Mouse (Mus musculus): Measurements from ENCODE around the gene Samd7. TPM values are rescaled to one million over a fixed set of nuclear protein-coding genes. Genes with fewer than 3 reads are reported as not detected.
"Not testable (repeated sequence)": the region's sequence is repeated elsewhere in the genome, so short reads cannot be mapped to it uniquely, and the experiment has no call there.

Gene Samd7
- not detected in 2 replicates for polyA plus RNA-seq (2015; fragmentation: Nextera tagmentation; extraction: Ambion mirVana)

GRCm38 (mm10) chr3:30746006-30746405 is at the start of gene Samd7:
Gene Samd7, plus strand, starts transcription at chr3:30746293.
- Histone ChIP-seq H3K9me3 (ENCODE audit: low read length) (peaks cover 3% of the 10 kb centered on the region; the same call in 1 of the 2 replicates), H3K27ac (ENCODE audit: low read length) (no peak within 1 kb of the TSS), H3K9ac (replicated peaks; ENCODE audit: low read depth) (no peak within 1 kb of the TSS), H3K4me1 (ENCODE audit: insufficient read depth, low read depth, low read length) (no peaks in the 10 kb centered on the region), H3K27me3 (replicated peaks; ENCODE audit: insufficient read depth, low read length) (no peaks in the 10 kb centered on the region), H3K4me2 (replicated peaks; ENCODE audit: low read depth, low read length) (no peak within 1 kb of the TSS), H3K4me3 (ENCODE audit: low read depth, low read length) (no peak within 1 kb of the TSS), H3K36me3 (ENCODE audit: insufficient read depth, low read length) (no peaks in the 10 kb centered on the region)
- TF ChIP-seq EP300 (IDR thresholded peaks at IDR 0.05) (no peak), CTCF (IDR thresholded peaks at IDR 0.05) (no peak)
- 84% methylated on average over 7 of the region's 7 CpGs for WGBS
- DNase-seq (ENCODE audit: low spot score): no peak
- ATAC-seq: no peak

- Histone ChIP-seq H3K27me3 (replicated peaks; ENCODE audit: insufficient read depth, low read length) (no peaks in the 10 kb centered on the region), H3K4me3 (ENCODE audit: low read depth, low read length) (no peak overlapping the region), H3K9me3 (ENCODE audit: low read length) (no peaks in the 10 kb centered on the region), H3K4me2 (replicated peaks; ENCODE audit: low read depth, low read length) (no peak overlapping the region), H3K36me3 (ENCODE audit: insufficient read depth, low read length) (no peaks in the 10 kb centered on the region), H3K27ac (ENCODE audit: low read length) (no peak overlapping the region), H3K4me1 (ENCODE audit: insufficient read depth, low read depth, low read length) (no peaks in the 10 kb centered on the region), H3K9ac (replicated peaks; ENCODE audit: low read depth) (no peak overlapping the region)
- DNase-seq (ENCODE audit: low spot score) (peak; percentile 68), ATAC-seq (peak; percentile 26; the same call in 1 of the 2 replicates)
- no peak for TF ChIP-seq EP300 (IDR thresholded peaks at IDR 0.05)
- TF ChIP-seq CTCF (IDR thresholded peaks at IDR 0.05): peak; percentile 89
- 2% methylated on average over 2 of the region's 2 CpGs for WGBS
These were observed 49.7 kb upstream of the Samd7 start for GRCm38 (mm10) chr3:30696346-30696745.

- no peaks in the 10 kb centered on the region for H3K4me1 ChIP-seq (ENCODE audit: insufficient read depth, low read depth, low read length)
- no peaks in the 10 kb centered on the region for H3K36me3 ChIP-seq (ENCODE audit: insufficient read depth, low read length)
- no peaks in the 10 kb centered on the region for H3K9me3 ChIP-seq (ENCODE audit: low read length)
- H3K4me3 ChIP-seq (ENCODE audit: low read depth, low read length): no peak overlapping the region
- ATAC-seq: no peak
- WGBS: 43% methylated on average over 4 of the region's 4 CpGs
- no peak for DNase-seq (ENCODE audit: low spot score)
- no peak overlapping the region for H3K27ac ChIP-seq (ENCODE audit: low read length)
- no peaks in the 10 kb centered on the region for H3K27me3 ChIP-seq (replicated peaks; ENCODE audit: insufficient read depth, low read length)
- H3K9ac ChIP-seq (replicated peaks; ENCODE audit: low read depth): no peak overlapping the region
- H3K4me2 ChIP-seq (replicated peaks; ENCODE audit: low read depth, low read length): no peak overlapping the region
- no peak for TF ChIP-seq EP300 (IDR thresholded peaks at IDR 0.05)
- no peak for TF ChIP-seq CTCF (IDR thresholded peaks at IDR 0.05)
These were observed 48.2 kb upstream of the Samd7 start for GRCm38 (mm10) chr3:30697891-30698290.

DNA sequence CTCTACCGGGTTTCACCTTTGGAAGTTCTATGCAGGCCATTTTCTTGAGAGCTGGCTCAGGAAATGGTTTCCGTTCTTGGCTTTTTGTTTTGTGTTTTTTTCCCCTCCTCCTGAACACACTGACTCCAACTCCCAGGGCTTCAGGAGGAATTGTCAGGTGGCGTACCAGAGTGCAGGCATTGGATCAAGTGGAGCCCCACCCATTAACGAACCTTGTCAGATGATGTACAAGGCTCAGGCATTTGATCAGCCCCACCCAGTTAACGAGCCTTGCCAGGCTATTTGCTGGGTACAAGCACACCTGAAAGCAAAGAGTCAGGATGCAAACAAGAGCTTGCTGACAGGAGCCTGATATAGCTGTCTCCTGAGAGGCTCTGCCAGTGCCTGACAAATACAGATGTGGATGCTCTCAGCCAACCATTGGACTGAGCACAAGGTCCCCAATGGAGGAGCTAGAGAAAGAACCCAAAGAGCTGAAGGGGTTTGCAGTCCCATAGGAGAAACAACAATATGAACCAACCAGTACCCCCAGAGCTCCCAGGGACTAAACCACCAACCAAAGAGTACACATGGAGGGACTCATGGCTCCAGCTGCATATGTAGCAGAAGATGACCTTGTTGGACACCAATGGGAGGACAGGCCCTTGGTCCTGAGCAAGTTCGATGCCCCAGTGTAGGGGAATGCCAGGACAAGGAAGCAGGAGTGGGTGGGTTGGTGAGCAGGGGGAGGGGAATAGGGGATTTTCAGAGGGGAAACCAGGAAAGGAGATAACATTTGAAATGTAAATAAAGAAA is 46.2 kb upstream of the Samd7 start, which contains the start of gene Lrrc31:
Gene Lrrc31, minus strand, starts transcription at position 133 of the 795 bp plus-strand sequence.
- not testable (repeated sequence) for H3K4me1 ChIP-seq (ENCODE audit: insufficient read depth, low read depth, low read length); H3K9me3 ChIP-seq (ENCODE audit: low read length); H3K27ac ChIP-seq (ENCODE audit: low read length); DNase-seq (ENCODE audit: low spot score); H3K4me3 ChIP-seq (ENCODE audit: low read depth, low read length); H3K9ac ChIP-seq (replicated peaks; ENCODE audit: low read depth); H3K27me3 ChIP-seq (replicated peaks; ENCODE audit: insufficient read depth, low read length); H3K4me2 ChIP-seq (replicated peaks; ENCODE audit: low read depth, low read length); H3K36me3 ChIP-seq (ENCODE audit: insufficient read depth, low read length)
- WGBS: 64% methylated on average over 6 of the region's 6 CpGs
- peak; percentile 32; the same call in 1 of the 2 replicates for ATAC-seq

DNA sequence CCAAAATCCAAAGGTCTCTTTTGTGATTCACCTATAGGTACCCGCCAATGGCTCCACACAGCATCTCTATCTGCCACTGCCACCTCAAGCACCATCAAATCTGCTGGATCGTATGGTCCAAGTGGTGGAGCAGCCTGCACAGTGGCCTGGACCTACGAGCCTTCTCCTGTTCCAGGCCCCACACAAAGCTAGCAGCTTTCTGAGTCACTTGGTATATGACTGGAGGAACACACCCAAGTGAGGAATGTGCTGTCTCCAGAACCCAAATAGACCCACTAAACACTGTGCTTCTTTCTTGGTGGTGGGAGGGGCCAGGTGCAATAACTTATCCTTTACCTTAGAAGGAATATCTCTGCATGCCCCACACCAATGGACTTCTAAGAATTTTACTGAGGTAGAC is 40.1 kb upstream of the Samd7 start:
- Histone ChIP-seq H3K4me3 (ENCODE audit: low read depth, low read length) (no peak overlapping the region), H3K4me1 (ENCODE audit: insufficient read depth, low read depth, low read length) (no peaks in the 10 kb centered on the region), H3K4me2 (replicated peaks; ENCODE audit: low read depth, low read length) (no peak overlapping the region), H3K27me3 (replicated peaks; ENCODE audit: insufficient read depth, low read length) (no peaks in the 10 kb centered on the region), H3K9ac (replicated peaks; ENCODE audit: low read depth) (no peak overlapping the region), H3K27ac (ENCODE audit: low read length) (no peak overlapping the region), H3K9me3 (ENCODE audit: low read length) (no peaks in the 10 kb centered on the region), H3K36me3 (ENCODE audit: insufficient read depth, low read length) (no peaks in the 10 kb centered on the region)
- 80% methylated on average over 3 of the region's 3 CpGs for WGBS
- no peak for TF ChIP-seq EP300 (IDR thresholded peaks at IDR 0.05)
- no peak for TF ChIP-seq CTCF (IDR thresholded peaks at IDR 0.05)
- DNase-seq (ENCODE audit: low spot score) (no peak), ATAC-seq (no peak)

- no peak overlapping the region for H3K4me3 ChIP-seq (ENCODE audit: low read depth, low read length)
- H3K4me2 ChIP-seq (replicated peaks; ENCODE audit: low read depth, low read length): no peak overlapping the region
- H3K36me3 ChIP-seq (ENCODE audit: insufficient read depth, low read length): no peaks in the 10 kb centered on the region
- no peaks in the 10 kb centered on the region for H3K27me3 ChIP-seq (replicated peaks; ENCODE audit: insufficient read depth, low read length)
- H3K4me1 ChIP-seq (ENCODE audit: insufficient read depth, low read depth, low read length): no peaks in the 10 kb centered on the region
- TF ChIP-seq EP300 (IDR thresholded peaks at IDR 0.05) (no peak), CTCF (IDR thresholded peaks at IDR 0.05) (no peak)
- H3K9ac ChIP-seq (replicated peaks; ENCODE audit: low read depth): no peak overlapping the region
- no peaks in the 10 kb centered on the region for H3K9me3 ChIP-seq (ENCODE audit: low read length)
- DNase-seq (ENCODE audit: low spot score) (no peak), ATAC-seq (no peak)
- no peak overlapping the region for H3K27ac ChIP-seq (ENCODE audit: low read length)
- WGBS: 67% methylated on average over 4 of the region's 4 CpGs
These were observed 39.3 kb upstream of the Samd7 start for GRCm38 (mm10) chr3:30706614-30707276.

Measured in lung, postnatal 0 days (tissue).